Mouse (Mus musculus): Measurements from ENCODE around the gene Psrc1.

Gene Psrc1

GRCm38 (mm10) chr3:108423844-108424801 lies 40.5 kb downstream of the Psrc1 start:
- DNase-seq (ENCODE audit: low read depth, low spot score), result no peak

GRCm38 (mm10) chr3:108424944-108425623 lies 41.4 kb downstream of the Psrc1 start:
- no peak for DNase-seq (ENCODE audit: low read depth, low spot score)

- DNase-seq (ENCODE audit: low read depth, low spot score), result no peak
Observed at GRCm38 (mm10) chr3:108425624-108426018, 42.0 kb downstream of the Psrc1 start.

- no peak for DNase-seq (ENCODE audit: low read depth, low spot score)
Observed at GRCm38 (mm10) chr3:108432542-108433187, 49.0 kb downstream of the Psrc1 start.

GRCm38 (mm10) chr3:108433188-108433880 lies 49.7 kb downstream of the Psrc1 start:
- no peak for DNase-seq (ENCODE audit: low read depth, low spot score)

- DNase-seq (ENCODE audit: low read depth, low spot score), result no peak
Observed at GRCm38 (mm10) chr3:108433881-108434495, 50.3 kb downstream of the Psrc1 start.

- DNase-seq (ENCODE audit: low read depth, low spot score), result no peak
Observed at GRCm38 (mm10) chr3:108435701-108436379, 52.2 kb downstream of the Psrc1 start.

- DNase-seq (ENCODE audit: low read depth, low spot score), result no peak
Observed at GRCm38 (mm10) chr3:108436380-108436714, 52.7 kb downstream of the Psrc1 start.
